Mouse (Mus musculus) testis, adult 2 months (tissue): ENCODE results near the gene Tspan11. TPM values are rescaled to one million over a fixed set of nuclear protein-coding genes. Genes with fewer than 3 reads are reported as not detected.
A peak's percentile ranks its signal among the peaks of the same experiment; 100 is the strongest.

Source experiments
- H3K27ac ChIP-seq: fragments of 200-500 bp; 2 replicates; pipeline ENCODE4 v1.5.1; 2012; ENCODE audit warnings: low read depth, low read length; ENCODE audit not compliant: control insufficient read depth, insufficient read depth
- H3K27me3 ChIP-seq: fragments of 200-500 bp; 2 replicates; pipeline ENCODE4 v1.6.1; 2012; ENCODE audit warnings: mild to moderate bottlenecking, low read length, moderate library complexity; ENCODE audit not compliant: control insufficient read depth, insufficient read depth
- H3K36me3 ChIP-seq: fragments of 200-500 bp; 2 replicates; pipeline ENCODE4 v1.6.1; 2012; ENCODE audit warnings: mild to moderate bottlenecking, low read length; ENCODE audit not compliant: control insufficient read depth, insufficient read depth
- H3K4me1 ChIP-seq: fragments of 200-500 bp; 2 replicates; pipeline ENCODE4 v1.6.1; 2012; ENCODE audit warnings: low read length; ENCODE audit not compliant: control insufficient read depth, insufficient read depth
- H3K4me3 ChIP-seq: fragments of 200-500 bp; 2 replicates; pipeline ENCODE4 v1.5.1; 2012; ENCODE audit warnings: low read depth, mild to moderate bottlenecking, low read length, moderate library complexity, mixed read lengths; ENCODE audit not compliant: control insufficient read depth
- CTCF ChIP-seq: fragments of 200-500 bp; IDR thresholded peaks from 2 replicates; pipeline ENCODE4 v1.5.1; 2012; ENCODE audit warnings: low read depth, mild to moderate bottlenecking, inconsistent platforms, low read length, moderate library complexity; ENCODE audit not compliant: control insufficient read depth, insufficient read depth, insufficient replicate concordance
- POLR2A ChIP-seq: fragments of 200-500 bp; IDR thresholded peaks from 2 replicates; pipeline ENCODE4 v1.6.1; 2012; ENCODE audit warnings: low read depth, mild to moderate bottlenecking, inconsistent platforms, low read length, moderate library complexity; ENCODE audit not compliant: control insufficient read depth
- polyA plus RNA-seq: library from polyadenylated mRNA; depleted of rRNA; stranded (reverse); fragments of >200 nt; gene quantifications from 2 replicates; pipeline ENCODE4 v1.2.3, GENCODE M21; 2012; rRNA removed

Tspan11 gene
- 0.75 and 1.3 TPM in 2 replicates for polyA plus RNA-seq

- TF ChIP-seq CTCF, result no peak
- TF ChIP-seq POLR2A, result no peak
- Histone ChIP-seq H3K27me3 (no peaks in the 10 kb centered on the region), H3K27ac (no peak within 1 kb of the TSS), H3K4me3 (peak within 1 kb of the TSS; percentile 19), H3K4me1 (no peaks in the 10 kb centered on the region; the same call in 1 of the 2 replicates), H3K36me3 (no peaks in the 10 kb centered on the region)
These were observed at the start of gene Tspan11 for GRCm38 (mm10) chr6:127887511-127888421. Tspan11 (plus strand) TSS chr6:127887589.

- H3K36me3 ChIP-seq, result no peaks in the 10 kb centered on the region
- no peaks in the 10 kb centered on the region for H3K27me3 ChIP-seq
- no peaks in the 10 kb centered on the region for H3K4me1 ChIP-seq
- no peak for TF ChIP-seq CTCF
- TF ChIP-seq POLR2A, result no peak
- H3K27ac ChIP-seq, result no peak overlapping the region
- H3K4me3 ChIP-seq, result no peak overlapping the region
These were observed 49.5 kb upstream of the Tspan11 start for GRCm38 (mm10) chr6:127837910-127838309.

GRCm38 (mm10) chr6:127839538-127839937 lies 47.9 kb upstream of the Tspan11 start:
- Histone ChIP-seq H3K4me3 (no peak overlapping the region), H3K36me3 (no peaks in the 10 kb centered on the region), H3K4me1 (no peaks in the 10 kb centered on the region), H3K27ac (no peak overlapping the region), H3K27me3 (no peaks in the 10 kb centered on the region)
- TF ChIP-seq POLR2A (no peak), CTCF (no peak)

GRCm38 (mm10) chr6:127840171-127840570 lies 47.2 kb upstream of the Tspan11 start:
- TF ChIP-seq CTCF, result no peak
- Histone ChIP-seq H3K27ac (no peak overlapping the region), H3K4me1 (no peaks in the 10 kb centered on the region)

GRCm38 (mm10) chr6:127841326-127841725 lies 46.1 kb upstream of the Tspan11 start:
- no peak for TF ChIP-seq POLR2A
- TF ChIP-seq CTCF, result no peak
- Histone ChIP-seq H3K36me3 (no peaks in the 10 kb centered on the region), H3K4me1 (no peaks in the 10 kb centered on the region), H3K27ac (no peak overlapping the region), H3K4me3 (no peak overlapping the region), H3K27me3 (no peaks in the 10 kb centered on the region)

More at GRCm38 (mm10) chr6:127840171-127840570, 47.2 kb upstream of the Tspan11 start:
- Histone ChIP-seq H3K36me3 (no peaks in the 10 kb centered on the region), H3K4me3 (no peak overlapping the region), H3K27me3 (no peaks in the 10 kb centered on the region)

- Histone ChIP-seq H3K4me3 (no peak overlapping the region), H3K4me1 (no peaks in the 10 kb centered on the region), H3K27ac (no peak overlapping the region), H3K36me3 (no peaks in the 10 kb centered on the region), H3K27me3 (no peaks in the 10 kb centered on the region)
- TF ChIP-seq POLR2A (no peak), CTCF (no peak)
These were observed 40.9 kb upstream of the Tspan11 start for GRCm38 (mm10) chr6:127846521-127846920.

- no peaks in the 10 kb centered on the region for H3K4me1 ChIP-seq
- H3K36me3 ChIP-seq, result no peaks in the 10 kb centered on the region
- TF ChIP-seq CTCF (no peak), POLR2A (no peak)
- no peak overlapping the region for H3K27ac ChIP-seq
- H3K27me3 ChIP-seq, result no peaks in the 10 kb centered on the region
- no peak overlapping the region for H3K4me3 ChIP-seq
These were observed 37.9 kb upstream of the Tspan11 start for GRCm38 (mm10) chr6:127849496-127849895.
